Mouse (Mus musculus): Measurements from ENCODE around the gene Hist1h2be.
"Not testable (repeated sequence)": the region's sequence is repeated elsewhere in the genome, so short reads cannot be mapped to it uniquely, and the experiment has no call there.

Hist1h2be gene

DNA sequence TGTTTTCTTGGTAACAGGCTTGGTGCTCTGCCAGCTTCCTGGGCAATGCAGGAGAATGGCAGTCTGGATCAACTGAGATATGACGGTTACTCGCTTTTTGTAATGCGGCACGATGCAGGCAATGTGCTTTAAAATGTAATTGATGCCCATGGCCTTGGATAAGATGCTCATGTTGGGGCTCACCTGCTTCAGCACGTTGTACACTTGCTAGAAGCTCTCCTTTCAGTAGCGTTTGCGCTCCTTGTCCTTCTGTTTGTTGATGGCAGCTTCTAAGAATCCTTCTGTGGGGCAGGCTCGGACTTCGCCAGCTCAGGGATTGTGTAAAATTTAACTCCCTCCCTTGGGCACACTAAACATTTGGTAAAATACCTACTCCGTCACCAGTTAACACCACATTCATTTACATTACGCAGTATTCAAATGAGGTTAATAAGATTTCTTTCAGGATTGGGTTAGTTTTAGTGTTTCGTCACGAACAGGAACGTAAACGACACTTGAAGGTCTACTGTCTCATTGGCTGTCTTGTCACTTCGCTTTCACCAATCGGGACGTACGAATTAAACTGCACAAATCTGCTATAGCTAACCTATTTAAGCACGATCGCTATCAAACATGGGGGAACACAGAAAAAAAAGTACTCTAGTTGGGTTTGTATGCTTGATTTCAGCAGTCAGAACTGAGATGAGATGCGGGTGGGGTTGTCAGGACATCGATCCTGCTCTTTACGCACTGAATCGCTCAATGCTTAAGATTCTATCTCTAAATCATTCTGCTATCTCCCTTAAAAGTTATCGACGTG is at the start of gene Hist1h2be:
Hist1h2be (minus strand) TSS at position 392 of the 799 bp plus-strand sequence.
- DNase-seq = peak; percentile 72

DNA sequence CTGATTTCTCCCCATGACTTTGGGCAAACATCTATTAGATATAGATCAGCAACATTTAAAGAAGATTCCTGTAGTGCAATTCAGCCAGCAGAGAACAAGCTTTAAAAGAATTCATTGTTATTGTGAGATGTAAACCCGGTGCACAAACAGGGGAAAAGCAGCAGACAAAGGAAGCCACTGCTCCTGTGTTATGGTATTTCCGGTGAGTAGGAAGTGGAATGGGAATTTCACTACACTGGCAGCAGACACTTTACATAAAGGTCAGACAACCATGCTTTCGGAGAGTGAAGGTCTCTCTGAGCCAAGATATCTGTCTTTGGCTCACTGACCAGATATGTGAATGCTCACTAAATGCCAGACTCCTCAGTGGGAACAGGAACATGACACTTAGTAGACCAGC is 41.6 kb upstream of the Hist1h2be start:
- no peak for DNase-seq

DNA sequence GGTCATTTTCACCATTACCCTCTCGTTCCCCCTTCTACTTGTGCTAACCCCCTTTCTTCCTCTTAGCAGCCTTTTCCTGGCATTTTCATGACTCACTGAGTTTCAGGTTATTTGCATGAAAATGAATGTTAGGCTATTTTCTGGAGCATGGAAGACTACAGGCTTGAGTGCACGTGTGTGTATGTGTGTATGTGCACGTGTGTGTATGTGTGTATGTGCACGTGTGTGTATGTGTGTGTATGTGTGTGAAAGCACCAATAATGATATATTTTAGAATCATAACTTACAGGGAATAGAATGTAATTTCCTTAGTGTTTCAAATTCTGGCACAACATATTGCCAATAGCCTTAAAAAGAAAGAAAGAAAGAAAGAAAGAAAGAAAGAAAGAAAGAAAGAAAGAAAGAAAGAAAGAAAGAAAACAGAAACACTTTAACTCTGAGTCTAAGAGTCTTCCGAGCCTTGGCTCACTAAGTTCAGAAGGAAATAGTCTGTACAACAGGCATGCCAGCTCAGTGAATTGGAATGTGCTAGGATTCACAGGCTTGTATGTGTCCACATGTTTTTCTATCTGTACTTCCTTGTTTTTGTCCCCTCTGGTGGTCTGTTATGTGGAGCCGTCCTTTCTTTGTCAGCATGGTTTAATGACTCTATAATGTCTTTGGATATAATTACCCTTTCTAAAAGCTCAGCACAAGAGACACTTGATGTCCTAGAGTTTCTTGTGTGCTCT is 38.9 kb upstream of the Hist1h2be start:
- no peak for DNase-seq

DNA sequence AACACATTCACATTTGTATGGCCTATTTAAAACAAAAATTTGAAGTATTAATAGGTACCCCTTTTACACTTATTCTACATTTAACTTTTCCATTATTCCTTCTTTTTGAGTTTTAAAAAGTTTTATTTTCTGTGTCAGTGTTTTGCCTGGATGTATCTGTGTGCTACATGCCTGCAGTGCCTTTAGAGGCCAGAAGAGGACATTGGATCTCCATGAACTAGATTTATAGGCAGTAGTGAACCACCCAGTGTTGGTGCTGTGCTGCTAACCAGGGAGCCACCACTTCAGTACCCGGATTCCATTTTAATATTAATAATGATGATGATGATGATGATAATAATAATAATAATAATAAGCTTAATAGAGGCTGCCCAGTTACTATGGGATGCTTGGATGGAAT is 9.7 kb upstream of the Hist1h2be start:
- DNase-seq = peak; percentile 6

DNA sequence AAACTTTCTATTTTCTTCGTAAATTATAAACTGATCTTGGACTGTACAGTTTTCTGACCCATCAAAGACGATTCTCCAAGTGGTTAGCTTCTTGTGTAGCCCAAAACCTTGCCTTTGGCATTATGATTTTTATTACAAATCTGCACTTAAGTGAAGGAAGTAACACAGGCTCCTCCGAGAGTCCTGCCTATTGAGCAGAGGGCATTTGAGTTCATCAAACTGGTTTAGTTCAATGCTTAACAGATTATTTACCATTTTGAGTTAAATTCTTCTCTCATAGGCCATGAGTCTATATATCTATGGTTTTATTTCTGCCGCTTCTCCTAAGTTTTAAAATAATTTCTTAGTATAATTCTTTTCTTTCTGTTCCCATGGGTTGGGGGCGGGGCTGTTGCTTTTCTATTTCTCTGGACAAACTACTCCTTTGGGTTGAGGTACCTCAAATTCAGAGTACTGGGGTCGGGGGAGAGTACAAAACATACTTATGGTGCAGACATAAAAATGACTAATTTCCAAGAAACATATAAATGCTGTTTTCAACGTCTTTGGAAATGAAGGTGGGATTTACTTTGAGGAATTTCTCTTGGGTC is 2.0 kb upstream of the Hist1h2be start:
- peak; percentile 16 for DNase-seq

DNA sequence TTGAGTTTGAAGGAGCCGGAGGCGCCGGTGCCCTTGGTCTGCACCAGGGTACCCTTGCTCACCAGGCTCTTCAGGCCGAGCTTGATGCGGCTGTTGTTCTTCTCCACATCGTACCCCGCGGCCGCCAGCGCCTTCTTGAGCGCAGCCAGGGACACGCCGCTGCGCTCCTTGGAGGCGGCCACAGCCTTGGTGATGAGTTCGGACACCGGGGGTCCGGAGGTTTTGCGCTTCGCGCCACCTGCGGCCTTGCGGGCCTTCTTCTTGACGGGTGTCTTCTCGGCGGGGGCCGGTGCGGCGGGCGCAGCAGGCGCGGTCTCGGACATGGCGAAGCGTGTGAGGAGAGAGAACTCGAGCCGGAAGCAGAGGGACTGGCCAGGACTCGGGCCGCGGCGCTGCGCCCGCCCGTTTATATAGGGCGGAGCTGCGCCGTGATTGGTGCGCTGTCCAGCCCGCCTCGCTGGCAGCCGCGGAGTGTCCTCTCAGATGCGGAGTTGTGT is 1.3 kb upstream of the Hist1h2be start, which contains the start of gene Hist1h1e:
Hist1h1e (minus strand) TSS at position 384 of the 497 bp plus-strand sequence.
- peak; percentile 90 for DNase-seq

DNA sequence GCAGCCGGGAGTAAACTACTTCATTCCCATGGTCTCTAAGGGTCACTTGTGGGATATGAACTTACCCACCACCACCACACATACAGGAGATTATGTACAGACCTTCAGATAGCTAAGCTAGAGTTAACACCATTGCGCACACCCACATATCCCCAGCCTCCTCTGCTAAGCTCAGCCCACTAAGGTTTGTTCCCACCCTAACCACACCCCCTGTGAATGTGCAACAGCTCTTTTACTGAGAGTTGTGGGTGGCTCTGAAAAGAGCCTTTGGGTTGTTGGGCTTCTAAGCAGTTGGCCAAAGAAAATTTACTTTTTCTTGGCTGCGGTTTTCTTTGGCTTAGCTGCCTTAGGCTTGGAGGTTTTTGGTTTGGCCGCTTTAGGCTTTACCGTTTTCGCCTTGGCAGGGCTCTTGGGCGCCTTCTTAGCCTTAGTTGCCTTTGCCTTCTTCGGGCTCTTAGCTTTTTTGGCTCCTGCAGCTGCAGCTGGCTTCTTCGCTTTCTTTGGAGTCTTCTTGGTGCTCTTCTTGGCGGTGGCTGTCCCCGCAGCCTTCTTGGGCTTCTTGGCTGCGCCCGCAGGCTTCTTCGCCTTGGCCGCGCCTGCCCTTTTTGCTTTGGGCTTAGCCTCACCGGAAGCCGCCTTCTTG is 729 bp upstream of the Hist1h2be start:
- DNase-seq = peak; percentile 71

DNA sequence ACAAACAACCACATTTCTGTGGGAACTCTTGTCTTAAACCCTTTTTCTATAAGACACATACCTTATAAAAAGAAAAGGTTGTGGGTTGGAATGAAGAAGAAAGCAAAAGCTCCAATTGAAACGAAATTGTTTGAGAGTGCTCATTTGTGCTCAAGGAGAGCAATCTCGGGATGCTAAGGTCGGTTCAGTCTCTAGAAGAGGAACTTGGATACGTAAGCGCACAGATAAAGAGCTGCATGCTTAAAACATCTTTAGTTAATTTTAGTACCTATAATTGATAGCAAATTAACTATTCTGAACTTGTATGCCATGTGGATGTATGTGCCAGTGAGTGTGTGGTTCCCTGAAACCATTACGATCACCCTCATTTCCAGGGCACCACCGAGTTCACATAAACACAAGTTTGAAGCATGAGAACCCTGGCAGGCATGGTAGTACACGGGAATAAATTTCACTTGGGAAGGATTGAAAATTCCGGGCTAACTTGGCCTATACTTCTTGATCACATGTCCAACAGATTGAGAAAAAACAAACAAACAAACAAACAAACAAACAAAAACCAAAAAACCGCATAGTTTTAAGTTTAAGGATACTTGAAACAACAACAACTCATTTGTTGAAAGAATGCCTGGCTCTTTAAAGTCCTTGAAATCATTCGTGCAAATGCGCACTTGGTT is 730 bp downstream of the Hist1h2be start:
- peak; percentile 11 for DNase-seq

DNA sequence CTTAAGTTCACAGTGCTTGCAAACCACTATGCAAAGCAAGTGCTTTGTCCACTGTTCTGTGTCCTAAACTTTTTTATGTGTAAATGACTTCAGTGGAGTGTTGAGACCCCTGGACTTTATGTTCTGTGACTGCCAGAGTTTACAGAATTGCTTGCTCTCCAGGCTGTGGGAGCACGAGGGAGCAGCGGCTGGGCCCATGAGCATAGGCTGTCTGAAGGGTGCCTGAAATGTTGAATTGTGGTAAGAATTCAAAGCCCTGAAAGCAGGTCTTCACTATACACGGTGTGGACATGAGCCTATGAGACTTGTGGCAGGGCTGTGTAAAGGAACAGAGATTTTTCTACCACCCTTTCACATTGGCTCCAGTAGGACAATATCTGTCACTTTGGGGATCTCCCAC is 9.3 kb downstream of the Hist1h2be start:
- no peak for DNase-seq

DNA sequence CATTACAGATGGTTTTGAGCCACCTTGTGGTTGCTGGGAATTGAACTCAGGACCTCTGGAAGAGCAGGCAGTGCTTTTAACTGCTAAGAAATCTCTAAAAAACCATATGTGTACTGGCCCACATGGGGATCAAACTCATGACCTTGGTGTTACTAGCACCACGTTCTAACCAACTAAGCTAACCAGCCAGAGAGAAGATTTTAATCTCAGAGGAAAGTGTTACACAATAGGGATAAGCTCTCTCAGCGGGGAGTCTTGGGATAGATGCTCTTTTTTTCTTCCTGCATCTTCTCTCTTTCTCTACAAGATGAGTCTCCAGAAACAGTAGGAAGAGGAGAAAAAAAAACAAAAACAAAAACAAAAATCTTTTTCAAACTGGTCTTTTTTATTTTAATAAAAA is 10.5 kb downstream of the Hist1h2be start:
- DNase-seq = no peak

DNA sequence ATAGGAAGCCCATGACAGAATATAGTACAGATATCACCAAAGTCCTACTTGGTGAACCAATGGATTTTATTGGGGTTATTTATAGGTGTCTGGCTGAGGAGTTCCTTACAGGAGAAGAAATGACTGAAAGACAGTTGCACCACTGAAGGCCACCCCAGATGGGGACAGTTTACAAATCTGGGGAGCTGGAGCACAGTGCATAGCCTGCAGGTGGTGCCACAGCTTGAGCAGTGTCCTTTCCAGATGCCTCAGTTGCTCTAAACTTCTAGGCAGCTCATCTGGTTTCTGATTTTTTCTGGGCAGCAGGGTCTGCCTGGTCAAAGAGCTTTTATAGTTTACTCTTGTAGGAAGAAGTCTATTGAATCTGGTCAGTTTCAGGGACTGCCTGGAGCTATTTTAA is 11.1 kb downstream of the Hist1h2be start:
- DNase-seq = no peak

DNA sequence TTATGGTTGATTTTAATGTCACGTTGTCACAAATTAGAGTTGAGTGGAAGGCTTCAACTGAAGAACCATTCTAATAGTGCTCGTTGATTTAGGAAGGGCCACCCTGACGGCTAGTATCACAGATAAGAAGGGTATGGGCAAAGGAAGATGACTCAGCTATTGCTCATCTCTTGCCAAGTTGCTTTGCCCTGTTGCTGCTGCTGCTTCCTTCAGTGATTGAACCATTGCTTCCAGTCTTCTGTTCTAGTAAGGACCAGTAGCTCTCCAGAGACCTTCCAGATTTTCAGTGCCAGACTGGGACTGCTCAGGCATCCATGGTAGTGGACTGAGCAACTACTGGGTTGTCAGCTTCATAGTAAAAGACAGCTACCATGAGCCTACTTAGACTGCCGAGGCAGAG is 11.7 kb downstream of the Hist1h2be start:
- no peak for DNase-seq

DNA sequence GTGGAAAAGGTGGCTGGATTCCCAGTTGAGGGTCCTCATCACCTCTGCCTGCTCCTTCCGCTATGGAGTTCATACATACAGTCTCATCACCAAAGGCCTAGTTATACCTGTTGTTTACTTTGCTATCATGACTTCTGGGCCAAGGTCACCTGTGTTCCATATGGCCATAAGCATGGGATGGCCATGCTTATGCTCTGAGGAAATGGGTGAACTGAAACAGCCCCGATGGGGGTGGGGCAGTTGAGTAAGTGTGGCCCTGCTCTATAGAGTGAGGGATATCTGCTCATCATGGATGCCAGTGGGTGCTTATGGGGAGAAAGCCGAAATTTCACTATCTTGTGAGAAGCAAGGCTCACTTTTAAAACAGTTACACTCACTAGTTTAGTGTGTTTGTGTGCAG is 15.9 kb downstream of the Hist1h2be start:
- no peak for DNase-seq

DNA sequence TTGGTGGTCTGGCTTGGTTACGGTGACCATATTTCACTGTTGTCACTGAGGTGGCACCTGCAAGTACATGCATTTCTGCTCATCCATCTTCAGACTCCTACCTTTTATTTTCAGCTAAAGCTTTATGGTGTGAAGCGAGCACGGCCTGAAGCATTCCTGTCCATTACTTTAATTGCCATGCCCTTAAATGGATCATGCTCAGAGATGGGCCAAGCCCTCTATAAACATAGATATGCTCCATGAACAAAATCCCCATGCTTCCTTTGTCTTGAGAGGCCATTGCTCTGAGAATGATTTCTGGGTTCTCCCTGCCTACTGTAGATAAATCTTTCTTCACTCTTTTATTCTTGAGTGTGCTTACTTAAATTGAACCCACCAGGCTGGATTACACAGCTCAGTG is 16.5 kb downstream of the Hist1h2be start:
- DNase-seq = no peak

DNA sequence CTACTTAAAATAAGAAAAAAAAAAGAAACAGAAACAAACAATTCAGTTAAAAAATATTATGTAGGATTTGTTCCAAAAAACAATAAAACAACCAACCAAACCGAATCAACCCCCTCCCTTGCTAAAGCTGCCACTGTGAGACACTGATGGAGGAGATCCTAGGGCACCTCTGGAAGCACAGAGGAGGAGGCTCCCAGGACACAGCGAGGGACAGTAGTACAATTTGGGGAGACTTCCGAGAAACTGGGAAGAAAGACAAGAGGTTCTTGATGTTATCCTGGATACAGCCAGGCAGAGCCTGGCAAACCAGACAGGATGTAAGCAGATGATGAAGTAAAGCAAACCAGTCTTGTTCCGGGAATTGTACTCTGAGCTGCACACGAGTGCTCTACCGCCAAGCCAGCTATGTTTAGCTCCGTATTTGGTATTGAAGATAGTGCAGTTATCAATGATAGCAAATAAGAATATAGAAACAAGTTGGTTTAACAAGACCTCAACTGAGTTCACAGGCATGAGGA is 17.7 kb downstream of the Hist1h2be start:
- no peak for DNase-seq

DNA sequence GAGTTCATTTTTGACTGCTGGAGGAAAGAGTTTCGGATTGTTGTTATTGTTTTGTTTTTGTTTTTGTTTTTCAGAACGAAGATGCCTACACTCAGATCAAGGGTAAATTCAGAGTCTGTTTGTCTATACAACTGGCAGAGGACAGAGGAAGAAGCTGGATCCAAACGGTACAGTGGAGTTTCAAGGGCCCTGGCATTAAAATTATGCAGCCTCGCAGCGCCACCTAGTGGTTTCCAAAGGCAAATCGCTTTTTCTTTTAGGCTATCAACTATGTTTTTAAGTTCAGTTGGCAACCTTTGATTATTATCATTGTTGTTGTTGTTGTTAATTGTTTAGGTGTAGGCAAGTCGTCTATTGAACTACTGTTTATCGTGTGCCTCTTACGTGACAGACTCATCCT is 23.0 kb downstream of the Hist1h2be start:
- DNase-seq = peak; percentile 80

DNA sequence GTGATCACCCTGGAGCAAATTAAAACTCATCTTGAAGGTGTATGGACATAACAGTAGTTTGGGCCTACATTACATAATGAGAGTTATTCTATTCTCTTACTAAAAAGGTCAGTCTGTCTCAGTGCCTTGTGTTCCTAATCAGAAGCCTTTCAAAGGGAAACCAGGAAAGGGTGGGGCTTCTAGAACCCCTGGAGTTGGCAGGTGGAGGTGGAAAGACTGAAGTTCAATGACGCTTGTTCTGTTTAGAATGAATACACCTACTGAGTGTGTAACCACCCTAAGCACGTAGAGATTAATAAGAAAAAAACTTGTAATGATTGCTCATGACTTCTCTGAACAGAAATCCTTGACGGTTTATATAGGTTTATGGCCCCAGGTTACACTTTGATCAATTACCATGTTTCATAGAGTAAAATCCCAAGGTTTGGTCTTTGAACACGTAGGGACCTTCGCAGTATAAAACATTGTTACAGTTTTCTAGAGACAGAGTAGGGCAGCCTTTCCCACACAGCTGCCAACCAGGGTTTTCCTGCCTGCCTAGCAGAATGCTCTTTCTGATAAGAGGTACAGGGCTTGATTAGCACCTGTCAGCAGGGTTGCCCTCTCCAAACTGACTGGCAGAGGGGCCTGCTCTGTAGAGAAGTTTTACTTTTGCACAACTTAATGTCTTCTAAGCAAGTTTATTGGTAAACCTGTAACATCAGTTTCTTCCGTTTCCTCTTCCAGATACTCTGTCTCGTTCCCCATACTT is 25.1 kb downstream of the Hist1h2be start:
- no peak for DNase-seq

DNA sequence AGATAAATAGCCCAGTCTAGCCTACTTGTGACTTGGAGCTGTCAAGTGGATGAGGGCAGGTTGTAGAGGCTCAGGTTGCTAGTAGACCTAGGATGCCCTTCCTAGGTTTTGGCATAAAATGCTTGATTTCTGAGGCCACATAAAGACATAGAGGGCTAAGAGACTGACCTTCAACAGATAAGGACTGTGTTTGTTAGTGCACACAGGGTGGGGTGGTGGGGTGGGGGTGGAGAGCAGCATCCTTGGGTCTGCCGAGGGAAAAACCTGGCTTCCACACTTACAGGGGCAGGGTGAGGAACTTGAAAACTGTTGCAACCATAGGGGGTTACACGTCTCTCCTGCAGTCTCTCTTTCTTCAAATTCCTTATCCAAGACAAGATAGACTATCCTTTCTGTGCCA is 25.7 kb downstream of the Hist1h2be start:
- no peak for DNase-seq

DNA sequence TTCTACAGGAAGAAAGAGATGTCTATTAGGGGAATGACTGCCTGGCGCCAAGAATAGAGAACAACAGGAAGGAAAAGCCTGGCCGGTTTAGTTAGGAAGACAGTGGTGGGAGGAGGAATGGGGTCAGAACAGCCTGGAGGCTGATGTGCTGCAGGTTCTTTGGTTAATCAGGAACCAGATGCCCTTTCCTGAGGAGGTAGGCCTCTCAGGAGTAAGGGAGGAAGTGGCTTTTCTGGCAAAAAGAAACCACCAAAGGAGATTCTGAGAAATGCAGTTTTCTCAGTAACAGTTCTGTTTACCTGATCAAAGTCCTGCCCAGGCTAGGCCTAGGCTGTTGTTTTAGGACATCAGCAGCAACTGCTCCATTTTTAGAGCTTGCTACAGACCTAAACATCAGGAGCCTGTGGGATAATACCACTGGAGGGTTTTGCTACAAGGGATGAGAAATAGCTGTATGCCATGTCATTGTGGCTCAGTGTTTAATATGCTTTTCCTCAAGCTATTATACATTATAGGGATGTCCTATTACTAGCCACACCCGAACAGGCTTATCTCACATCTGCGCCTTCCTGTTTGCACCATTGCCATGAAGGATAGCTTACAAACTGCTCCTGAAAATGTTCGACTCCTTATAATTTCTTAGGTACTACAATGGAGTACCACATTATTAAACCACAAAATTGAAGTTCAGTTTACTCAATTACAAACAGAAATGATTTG is 27.7 kb downstream of the Hist1h2be start:
- DNase-seq = no peak

DNA sequence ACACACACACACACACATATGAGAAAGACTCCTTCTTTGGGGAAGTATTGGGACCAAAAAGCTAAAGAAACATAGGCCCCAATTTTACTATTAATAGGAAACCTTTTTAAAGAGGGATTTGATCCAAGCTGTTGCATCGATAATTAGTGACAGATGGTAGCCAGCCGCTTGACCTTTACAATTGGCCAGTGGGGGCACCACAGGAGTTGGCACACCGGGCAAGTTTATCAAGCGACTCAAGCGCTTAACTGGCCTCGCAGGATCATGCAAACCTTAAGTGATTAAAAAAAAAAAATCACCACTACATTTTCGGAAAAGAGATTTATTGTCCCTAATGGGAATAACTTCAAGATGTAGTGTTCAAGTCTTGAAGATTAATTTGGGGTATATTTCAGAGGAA is 28.3 kb downstream of the Hist1h2be start:
- DNase-seq = no peak

DNA sequence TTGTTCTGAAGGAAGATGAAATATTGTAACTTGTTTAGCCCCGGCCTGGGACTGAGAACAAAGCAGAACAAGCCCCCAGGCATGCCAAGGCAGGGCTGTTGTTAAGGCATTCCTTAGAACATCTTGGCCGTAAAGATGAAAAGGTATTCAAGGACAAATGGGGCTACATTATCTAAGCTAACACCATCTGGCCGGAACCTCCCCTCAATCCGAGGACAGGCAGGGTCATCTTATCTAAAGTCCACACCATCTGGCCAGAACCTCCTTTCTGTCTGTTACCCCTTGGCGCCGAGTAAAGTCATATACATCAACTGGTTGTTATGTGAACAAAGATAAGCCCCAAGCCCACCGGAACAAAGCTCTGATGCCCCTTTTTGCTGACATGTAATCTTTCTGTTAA is 29.0 kb downstream of the Hist1h2be start:
- DNase-seq = not testable (repeated sequence)
